Mouse (Mus musculus) kidney, embryonic 14.5 days (tissue): ENCODE measurements at regions not wholly inside any gene's neighbourhood (a gene's known extent, or its start where the extent isn't known, plus 50 kb on each side); places are given as distances from the start of the nearest gene placed in this dataset.

Experiments
- ATAC-seq: fragments of 200-750 bp; cut with Nextera tagmentation; 2 replicates; pipeline ENCODE4 v1.8.0; 2017; ENCODE audit warnings: moderate number of reproducible peaks, mild to moderate bottlenecking, moderate TSS enrichment, moderate library complexity; ENCODE audit not compliant: low FRiP score, low TSS enrichment
- H3K27ac ChIP-seq: fragments of 300-500 bp; sonication (generic); 2 replicates; pipeline ENCODE4 v1.5.1; 2014; ENCODE audit warnings: low read depth, mild to moderate bottlenecking, low read length, moderate library complexity, mixed read lengths
- H3K27me3 ChIP-seq: fragments of 300-500 bp; sonication (generic); 2 replicates; pipeline ENCODE4 v1.6.1; 2014; ENCODE audit warnings: mild to moderate bottlenecking, low read length; ENCODE audit not compliant: control insufficient read depth, insufficient read depth
- H3K36me3 ChIP-seq: fragments of 300-500 bp; sonication (generic); 2 replicates; pipeline ENCODE4 v1.6.1; 2014; ENCODE audit warnings: low read length, mixed read lengths; ENCODE audit not compliant: control insufficient read depth, insufficient read depth
- H3K4me1 ChIP-seq: fragments of 300-500 bp; sonication (generic); 2 replicates; pipeline ENCODE4 v1.6.1; 2014; ENCODE audit warnings: low read length, mixed read lengths; ENCODE audit not compliant: control insufficient read depth, insufficient read depth
- H3K4me2 ChIP-seq: fragments of 300-500 bp; sonication (generic); replicated peaks from 2 replicates; pipeline ENCODE4 v1.6.1; 2014; ENCODE audit warnings: low read depth, mild to moderate bottlenecking, low read length
- H3K4me3 ChIP-seq: fragments of 300-500 bp; sonication (generic); 2 replicates; pipeline ENCODE4 v1.5.1; 2014; ENCODE audit warnings: mild to moderate bottlenecking, low read length
- H3K9ac ChIP-seq: fragments of 300-500 bp; sonication (generic); 2 replicates; pipeline ENCODE4 v1.6.1; 2014; ENCODE audit warnings: low read depth, mild to moderate bottlenecking, low read length, moderate library complexity
- H3K9me3 ChIP-seq: fragments of 300-500 bp; sonication (generic); 2 replicates; pipeline ENCODE4 v1.6.1; 2016; ENCODE audit warnings: low read length; ENCODE audit not compliant: control insufficient read depth
- WGBS: fragments of 180-500 bp; shearing (Covaris S2); extraction: QIAGEN DNeasy Blood & Tissue Kit; methylation state at CpG from one replicate; pipeline ENCODE4 v1.1.7; 2014; 5-methylcytosine and 5-hydroxymethylcytosine counted together

- Histone ChIP-seq H3K27ac (no peak overlapping the region), H3K4me3 (no peak overlapping the region), H3K4me2 (no peak overlapping the region), H3K27me3 (no peaks in the 10 kb centered on the region), H3K9me3 (no peaks in the 10 kb centered on the region), H3K4me1 (peaks cover 20% of the 10 kb centered on the region; the same call in 1 of the 2 replicates), H3K36me3 (no peaks in the 10 kb centered on the region), H3K9ac (no peak overlapping the region)
- ATAC-seq = no peak
- 34% methylated on average over 7 of the region's 7 CpGs for whole genome bisulfite sequencing
Observed at GRCm38 (mm10) chr9:71396784-71397183, 89.0 kb downstream of the Polr2m start.

GRCm38 (mm10) chr9:71390221-71390620 is 95.5 kb downstream of the Polr2m start:
- no peaks in the 10 kb centered on the region for H3K9me3 ChIP-seq
- H3K4me3 ChIP-seq = no peak overlapping the region
- peak; percentile 39; the same call in 1 of the 2 replicates for ATAC-seq
- H3K4me1 ChIP-seq = no peaks in the 10 kb centered on the region
- H3K4me2 ChIP-seq = no peak overlapping the region
- 18% methylated on average over 5 of the region's 5 CpGs for WGBS
- H3K27ac ChIP-seq = no peak overlapping the region; the same call in 1 of the 2 replicates
- H3K27me3 ChIP-seq = no peaks in the 10 kb centered on the region
- H3K36me3 ChIP-seq = no peaks in the 10 kb centered on the region
- H3K9ac ChIP-seq = no peak overlapping the region

- no peaks in the 10 kb centered on the region for H3K4me1 ChIP-seq
- no peak overlapping the region for H3K9ac ChIP-seq
- no peak overlapping the region for H3K4me2 ChIP-seq
- WGBS = 94% methylated on average over 7 of the region's 7 CpGs
- H3K27me3 ChIP-seq = no peaks in the 10 kb centered on the region
- no peak overlapping the region for H3K4me3 ChIP-seq
- ATAC-seq = no peak
- H3K27ac ChIP-seq = no peak overlapping the region
- H3K36me3 ChIP-seq = no peaks in the 10 kb centered on the region
- H3K9me3 ChIP-seq = no peaks in the 10 kb centered on the region
Observed at GRCm38 (mm10) chr9:71387426-71387825, 98.3 kb downstream of the Polr2m start.

GRCm38 (mm10) chr9:71383901-71384300 is 101.8 kb downstream of the Polr2m start:
- Histone ChIP-seq H3K4me1 (no peaks in the 10 kb centered on the region), H3K36me3 (no peaks in the 10 kb centered on the region)

GRCm38 (mm10) chr9:71379731-71380250 is 105.9 kb downstream of the Polr2m start:
- Histone ChIP-seq H3K4me2 (no peak overlapping the region), H3K4me1 (no peaks in the 10 kb centered on the region), H3K36me3 (no peaks in the 10 kb centered on the region), H3K27ac (no peak overlapping the region), H3K9ac (no peak overlapping the region), H3K4me3 (no peak overlapping the region), H3K27me3 (no peaks in the 10 kb centered on the region), H3K9me3 (no peaks in the 10 kb centered on the region)
- no peak for ATAC-seq
- WGBS = 86% methylated on average over 4 of the region's 4 CpGs

More at GRCm38 (mm10) chr9:71383901-71384300, 101.8 kb downstream of the Polr2m start:
- WGBS = 77% methylated on average over 4 of the region's 4 CpGs
- ATAC-seq = no peak
- no peak overlapping the region for H3K9ac ChIP-seq
- no peaks in the 10 kb centered on the region for H3K9me3 ChIP-seq
- H3K4me2 ChIP-seq = no peak overlapping the region
- no peaks in the 10 kb centered on the region for H3K27me3 ChIP-seq
- no peak overlapping the region for H3K27ac ChIP-seq
- no peak overlapping the region for H3K4me3 ChIP-seq

GRCm38 (mm10) chr9:71369760-71370159 is 116.0 kb downstream of the Polr2m start:
- Histone ChIP-seq H3K9ac (no peak overlapping the region), H3K27me3 (no peaks in the 10 kb centered on the region), H3K4me2 (no peak overlapping the region), H3K27ac (no peak overlapping the region), H3K36me3 (no peaks in the 10 kb centered on the region), H3K9me3 (peaks cover 4% of the 10 kb centered on the region; the same call in 1 of the 2 replicates), H3K4me1 (peaks cover 5% of the 10 kb centered on the region; the same call in 1 of the 2 replicates), H3K4me3 (no peak overlapping the region)
- WGBS = 89% methylated on average over 5 of the region's 5 CpGs
- no peak for ATAC-seq

GRCm38 (mm10) chr9:71369202-71369601 is 116.5 kb downstream of the Polr2m start:
- Histone ChIP-seq H3K9me3 (peaks cover 4% of the 10 kb centered on the region; the same call in 1 of the 2 replicates), H3K36me3 (no peaks in the 10 kb centered on the region), H3K4me1 (peaks cover 5% of the 10 kb centered on the region; the same call in 1 of the 2 replicates), H3K9ac (no peak overlapping the region), H3K4me2 (no peak overlapping the region), H3K27ac (no peak overlapping the region), H3K27me3 (no peaks in the 10 kb centered on the region), H3K4me3 (no peak overlapping the region)
- 73% methylated on average over 2 of the region's 2 CpGs for WGBS
- ATAC-seq = no peak

- H3K4me2 ChIP-seq = no peak overlapping the region
- H3K9me3 ChIP-seq = peaks cover 4% of the 10 kb centered on the region; the same call in 1 of the 2 replicates
- no peak for ATAC-seq
- no peak overlapping the region for H3K9ac ChIP-seq
- H3K4me3 ChIP-seq = no peak overlapping the region
- peaks cover 5% of the 10 kb centered on the region; the same call in 1 of the 2 replicates for H3K4me1 ChIP-seq
- 65% methylated on average over 9 of the region's 9 CpGs for WGBS
- no peaks in the 10 kb centered on the region for H3K36me3 ChIP-seq
- H3K27ac ChIP-seq = no peak overlapping the region
- H3K27me3 ChIP-seq = no peaks in the 10 kb centered on the region
Observed at GRCm38 (mm10) chr9:71366573-71366972, 119.2 kb downstream of the Polr2m start.

- H3K27ac ChIP-seq = peak overlapping the region; percentile 44; the same call in 1 of the 2 replicates
- WGBS = 41% methylated on average over 12 of the region's 12 CpGs
- peak; percentile 72; the same call in 1 of the 2 replicates for ATAC-seq
Observed at GRCm38 (mm10) chr9:71365177-71365738, 120.5 kb downstream of the Polr2m start.

More at GRCm38 (mm10) chr9:71365177-71365738, 120.5 kb downstream of the Polr2m start:
- Histone ChIP-seq H3K9ac (no peak overlapping the region), H3K4me1 (no peaks in the 10 kb centered on the region), H3K9me3 (peaks cover 4% of the 10 kb centered on the region; the same call in 1 of the 2 replicates), H3K36me3 (no peaks in the 10 kb centered on the region), H3K27me3 (no peaks in the 10 kb centered on the region), H3K4me2 (no peak overlapping the region), H3K4me3 (no peak overlapping the region)
